Mouse (Mus musculus) heart, postnatal 14 days (tissue): ENCODE results near the gene Icos. TPM values are rescaled to one million over a fixed set of nuclear protein-coding genes. Genes with fewer than 3 reads are reported as not detected.

Source experiments
- DNase-seq, 2 experiments: peaks; one replicate each; pipeline ENCODE4 v3.0.0; 2021 to 2022
- intact Hi-C: fragments of 180-260 bp; cut with DNase I; formaldehyde crosslinking; loops from one replicate; pipeline ENCODE4 v1.15.1; 2025
- total RNA-seq, 2 experiments: library from RNA; stranded (reverse); gene quantifications; 2 replicates each; pipeline ENCODE4 v1.2.3; 2021

Icos gene
- total RNA-seq, 2 experiments from 2014 or later, result 0.12 to 0.37 TPM

DNA sequence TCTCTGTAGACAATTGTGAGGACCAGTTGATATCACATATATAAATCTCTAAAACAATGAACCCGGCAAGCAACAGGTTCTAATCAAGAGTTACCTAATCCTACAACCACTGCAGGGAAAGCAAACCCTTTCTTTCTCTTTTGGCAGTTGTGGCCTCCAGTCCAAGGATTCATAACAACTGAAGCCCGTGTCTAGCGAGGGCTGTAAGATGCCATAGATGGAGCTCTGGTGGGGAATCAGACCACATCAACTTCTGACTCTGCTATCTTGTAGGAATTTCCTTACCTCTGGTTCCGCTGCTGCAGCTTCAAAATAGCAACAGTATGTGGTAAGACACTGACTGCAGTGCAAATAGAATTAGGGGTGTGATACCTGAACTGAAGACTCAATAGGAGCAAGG is 18.5 kb upstream of the Icos start:
- intact Hi-C loops, result loop anchor here (10.0 kb wide), 3 partner anchors 244 to 554 kb away; partner anchors contain the start of genes Abi2, Cd28 and Raph1
- no peak for DNase-seq

GRCm38 (mm10) chr1:60960451-60960850 is 17.3 kb upstream of the Icos start:
- intact Hi-C loops, result loop anchor here (2.0 to 10.0 kb wide), 2 partner anchors 98 to 666 kb away; no protein-coding TSS in a partner anchor
- DNase-seq, result peak; percentile 51 to 64

GRCm38 (mm10) chr1:60961080-60961479 is 16.6 kb upstream of the Icos start:
- peak; percentile 71 to 80 for DNase-seq
- intact Hi-C loops, result loop anchor here (2.0 to 10.0 kb wide), 2 partner anchors 98 to 666 kb away; no protein-coding TSS in a partner anchor

DNA sequence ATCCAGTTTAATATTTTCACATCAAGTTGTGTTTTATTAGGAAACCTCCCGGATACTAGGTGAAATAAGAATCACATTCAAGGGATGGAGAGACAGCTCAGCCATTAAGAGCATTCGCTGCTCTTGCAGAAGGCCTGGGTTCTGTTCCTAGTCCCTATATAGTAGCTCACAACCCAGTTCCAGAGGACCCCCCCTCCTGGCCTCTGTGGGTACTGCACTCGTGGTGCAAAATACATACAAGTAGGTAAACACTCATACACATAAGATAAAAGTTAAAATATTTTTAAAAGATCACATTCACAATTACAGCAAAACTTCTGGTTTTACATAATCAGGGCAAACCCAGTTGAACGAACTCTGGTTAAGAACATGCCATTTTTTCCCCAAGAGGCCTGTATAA is 15.6 kb upstream of the Icos start:
- no peak for DNase-seq
- intact Hi-C loops, result loop anchor here (10.0 kb wide), 1 partner anchor 667 kb away; no protein-coding TSS in a partner anchor

DNA sequence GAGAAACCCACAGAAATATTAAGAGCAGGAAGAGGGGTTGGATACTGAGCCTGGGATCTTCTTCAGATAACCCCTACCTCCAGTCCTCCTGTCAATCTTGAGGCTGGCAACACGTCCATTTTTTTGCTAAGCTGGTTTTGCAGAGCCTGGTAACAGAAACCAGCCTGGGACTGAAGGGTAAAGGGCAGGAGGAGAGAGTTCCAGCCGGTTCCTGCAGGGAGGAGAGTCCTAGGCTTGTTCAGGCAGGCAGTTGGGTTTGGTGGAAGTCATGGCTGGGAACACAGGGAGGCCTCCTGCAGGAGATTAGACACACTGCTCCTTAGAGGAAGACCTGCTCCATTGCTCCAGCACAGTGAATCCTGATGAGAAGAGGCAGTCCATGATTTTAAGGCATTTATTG is 10.2 kb upstream of the Icos start:
- intact Hi-C loops, result loop anchor here (10.0 kb wide), 1 partner anchor 673 kb away; no protein-coding TSS in a partner anchor

GRCm38 (mm10) chr1:60970846-60971245 is 6.9 kb upstream of the Icos start:
- DNase-seq, result no peak
- intact Hi-C loops, result no loop called here

More for the DNA sequence above, 10.2 kb upstream of the Icos start:
- no peak for DNase-seq

GRCm38 (mm10) chr1:60974221-60974620 is 3.5 kb upstream of the Icos start:
- DNase-seq, result no peak
- intact Hi-C loops, result no loop called here

- no peak for DNase-seq
- intact Hi-C loops, result no loop called here
These were observed 2.0 kb upstream of the Icos start for GRCm38 (mm10) chr1:60975646-60976294.

- intact Hi-C loops, result no loop called here
- no peak for DNase-seq
These were observed 1.6 kb downstream of the Icos start for GRCm38 (mm10) chr1:60979126-60979842.

DNA sequence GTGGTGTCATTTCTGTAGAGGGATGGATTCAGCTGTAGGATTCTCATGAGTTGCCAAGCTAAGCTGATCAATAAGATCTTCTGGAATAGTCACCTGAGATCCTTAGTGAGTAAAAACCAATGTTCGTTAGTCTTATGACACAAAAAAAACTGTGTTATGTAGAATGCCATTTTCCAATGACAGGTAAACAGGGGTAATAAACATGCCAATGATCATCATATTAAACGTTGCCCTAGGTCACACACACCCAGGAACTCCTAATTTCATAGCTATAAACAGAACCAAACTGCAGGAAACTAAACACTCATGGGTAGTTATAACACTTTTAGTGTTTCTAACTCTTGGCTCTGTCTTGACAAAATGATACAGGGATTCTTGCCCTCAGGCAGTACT is 2.1 kb downstream of the Icos start:
- intact Hi-C loops, result no loop called here
- no peak for DNase-seq

GRCm38 (mm10) chr1:60985075-60985474 is 7.3 kb downstream of the Icos start:
- intact Hi-C loops, result no loop called here
- DNase-seq, result no peak

DNA sequence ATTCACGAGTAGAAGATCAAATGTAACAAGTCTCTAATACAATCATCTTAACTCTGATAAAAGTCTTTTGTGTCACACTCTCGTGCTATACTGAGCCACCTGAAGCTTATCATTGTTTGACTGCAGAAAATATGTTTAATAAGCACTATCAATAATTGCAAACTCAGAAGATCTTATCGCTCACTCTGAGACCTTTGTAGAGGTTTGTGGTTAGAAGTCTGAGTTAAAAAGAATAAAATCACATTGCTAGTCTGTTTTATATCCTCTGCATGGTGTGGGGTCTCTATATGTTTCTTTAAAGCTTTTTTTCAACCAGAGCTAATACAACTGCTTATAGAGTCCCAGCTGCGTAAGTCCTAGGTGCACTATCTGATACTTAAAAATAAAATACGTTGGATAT is 8.4 kb downstream of the Icos start:
- DNase-seq, result no peak
- intact Hi-C loops, result no loop called here

- intact Hi-C loops, result no loop called here
- no peak for DNase-seq
These were observed 11.4 kb downstream of the Icos start for GRCm38 (mm10) chr1:60989086-60989485.

DNA sequence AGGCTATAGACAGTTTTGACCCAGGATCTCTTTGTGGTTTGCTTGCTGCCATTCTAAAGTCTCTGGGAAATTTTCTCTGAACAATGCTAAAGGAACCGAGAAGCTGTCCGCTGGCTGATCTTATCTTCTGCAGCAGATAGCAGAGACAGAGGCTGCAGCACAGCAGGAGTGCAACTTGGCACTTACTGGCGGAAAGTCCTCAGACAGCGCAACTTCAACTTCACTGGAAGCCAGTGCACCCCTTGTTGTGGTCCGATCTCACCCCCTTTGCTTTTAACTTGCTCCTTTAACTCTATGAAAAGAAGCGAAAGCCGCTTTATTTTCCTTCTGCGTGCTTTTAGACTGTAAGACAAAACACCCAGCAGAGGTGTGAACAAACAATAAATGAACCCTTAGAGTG is 12.6 kb downstream of the Icos start:
- intact Hi-C loops, result no loop called here

DNA sequence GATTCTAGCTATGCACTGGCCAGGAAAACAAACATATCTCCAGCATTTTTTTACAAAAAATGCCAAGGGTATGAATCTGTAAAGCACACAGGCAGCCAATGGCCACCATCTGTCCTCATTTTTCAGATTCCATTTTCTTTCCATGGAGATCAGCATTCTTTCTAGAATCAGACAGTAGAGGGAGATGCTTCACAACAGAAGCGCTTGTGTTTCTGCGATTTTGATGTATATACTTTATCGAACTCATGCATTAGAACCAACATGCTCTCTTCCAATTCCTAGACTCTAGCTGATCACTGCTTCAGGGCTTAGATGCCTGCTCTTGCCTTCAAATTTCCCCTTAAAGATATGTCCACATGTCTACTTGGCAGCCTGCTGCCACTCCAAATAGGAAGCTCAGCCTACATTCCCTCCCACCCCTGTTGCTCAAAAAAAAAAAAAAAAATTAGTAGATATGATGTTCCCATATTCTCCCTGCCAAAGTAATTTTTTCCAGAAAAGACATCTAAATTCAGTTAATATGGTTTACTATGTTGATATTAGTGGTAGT is 20.4 kb downstream of the Icos start:
- no peak for DNase-seq
- intact Hi-C loops, result no loop called here

More for the DNA sequence above, 12.6 kb downstream of the Icos start:
- DNase-seq, result no peak

- peak in 1 of 2 experiments; percentile 9 for DNase-seq
- intact Hi-C loops, result no loop called here
These were observed 21.0 kb downstream of the Icos start for GRCm38 (mm10) chr1:60998689-60999088.

- intact Hi-C loops, result no loop called here
- DNase-seq, result no peak
These were observed 24.1 kb downstream of the Icos start for GRCm38 (mm10) chr1:61001786-61002354.

GRCm38 (mm10) chr1:61006229-61006628 is 28.5 kb downstream of the Icos start:
- intact Hi-C loops, result no loop called here
- DNase-seq, result no peak

DNA sequence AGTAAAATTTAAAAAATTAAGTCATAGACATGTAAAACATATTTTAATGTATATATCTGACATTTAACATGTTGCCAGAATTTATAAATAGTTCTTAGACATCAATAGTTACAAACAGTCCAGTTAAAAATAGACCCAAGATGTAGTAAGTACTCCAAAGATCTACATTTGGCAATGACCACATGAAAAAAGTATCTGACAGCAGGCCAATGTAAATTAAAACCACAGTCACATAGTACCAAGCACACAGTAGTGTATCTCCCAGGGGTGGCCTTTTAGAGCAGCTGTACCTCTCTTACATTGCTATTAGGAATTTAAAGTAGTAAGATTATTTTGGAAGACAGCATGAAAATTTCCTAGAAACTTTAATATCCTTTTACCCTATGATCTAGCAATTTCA is 29.8 kb downstream of the Icos start:
- intact Hi-C loops, result no loop called here
- DNase-seq, result no peak

- intact Hi-C loops, result no loop called here
- DNase-seq, result no peak
These were observed 38.9 kb downstream of the Icos start for GRCm38 (mm10) chr1:61016578-61017118.

DNA sequence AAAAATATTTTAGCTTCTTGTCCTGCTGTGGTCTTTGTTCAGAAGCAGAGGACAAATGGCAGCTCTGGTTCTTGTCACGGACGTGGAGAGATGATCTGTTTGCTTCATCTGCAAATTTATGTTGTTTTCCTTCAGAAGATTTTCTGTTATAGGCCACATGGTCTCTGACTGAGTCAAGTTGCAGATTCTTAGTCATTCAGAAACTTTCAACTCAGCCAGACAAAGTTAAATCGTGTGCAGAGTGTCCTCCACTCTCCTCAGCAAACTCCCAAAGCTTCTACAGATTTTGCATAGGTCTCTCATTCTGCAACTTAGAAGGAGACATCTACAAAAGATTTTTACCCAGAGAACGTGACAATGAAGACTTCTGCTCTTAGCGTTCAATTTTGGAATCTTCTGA is 49.0 kb downstream of the Icos start:
- no peak for DNase-seq
- intact Hi-C loops, result no loop called here
